Mouse (Mus musculus): ENCODE results near the gene Gpc3. TPM values are rescaled to one million over a fixed set of nuclear protein-coding genes. Genes with fewer than 3 reads are reported as not detected.

Gene Gpc3
- polyA plus RNA-seq, 1 experiment from 2014 or later, result 372 TPM

GRCm38 (mm10) chrX:52305226-52305625, 308.5 kb downstream of the Gpc3 start:
- Histone ChIP-seq H3K27me3 (ENCODE audit: control insufficient read depth, insufficient read depth, low read length) (no peaks in the 10 kb centered on the region), H3K4me3 (ENCODE audit: low read length) (no peak overlapping the region), H3K36me3 (ENCODE audit: control insufficient read depth, insufficient read depth) (no peaks in the 10 kb centered on the region), H3K4me1 (ENCODE audit: control insufficient read depth, insufficient read depth, low read length) (no peaks in the 10 kb centered on the region), H3K4me2 (ENCODE audit: low read depth, low read length) (no peak overlapping the region), H3K9me3 (replicated peaks; ENCODE audit: control insufficient read depth, low read length) (no peaks in the 10 kb centered on the region), H3K27ac (ENCODE audit: low read length) (no peak overlapping the region), H3K9ac (ENCODE audit: low read length) (no peak overlapping the region)
- no peak for ATAC-seq (replicated peaks; ENCODE audit: extremely low read depth, insufficient read depth, low FRiP score)
- WGBS, result 75% methylated on average over 4 of the region's 4 CpGs

- WGBS, result 42% methylated on average over 1 of the region's 1 CpGs
- no peak overlapping the region for H3K4me3 ChIP-seq (ENCODE audit: low read length)
- H3K4me2 ChIP-seq (ENCODE audit: low read depth, low read length), result no peak overlapping the region
- H3K9ac ChIP-seq (ENCODE audit: low read length), result no peak overlapping the region
- no peaks in the 10 kb centered on the region for H3K27me3 ChIP-seq (ENCODE audit: control insufficient read depth, insufficient read depth, low read length)
- H3K36me3 ChIP-seq (ENCODE audit: control insufficient read depth, insufficient read depth), result no peaks in the 10 kb centered on the region
- no peak for ATAC-seq (replicated peaks; ENCODE audit: extremely low read depth, insufficient read depth, low FRiP score)
- H3K4me1 ChIP-seq (ENCODE audit: control insufficient read depth, insufficient read depth, low read length), result peaks cover 10% of the 10 kb centered on the region
- no peak overlapping the region for H3K27ac ChIP-seq (ENCODE audit: low read length)
- no peaks in the 10 kb centered on the region for H3K9me3 ChIP-seq (replicated peaks; ENCODE audit: control insufficient read depth, low read length)
These were observed 325.0 kb downstream of the Gpc3 start for GRCm38 (mm10) chrX:52288792-52289191.

DNA sequence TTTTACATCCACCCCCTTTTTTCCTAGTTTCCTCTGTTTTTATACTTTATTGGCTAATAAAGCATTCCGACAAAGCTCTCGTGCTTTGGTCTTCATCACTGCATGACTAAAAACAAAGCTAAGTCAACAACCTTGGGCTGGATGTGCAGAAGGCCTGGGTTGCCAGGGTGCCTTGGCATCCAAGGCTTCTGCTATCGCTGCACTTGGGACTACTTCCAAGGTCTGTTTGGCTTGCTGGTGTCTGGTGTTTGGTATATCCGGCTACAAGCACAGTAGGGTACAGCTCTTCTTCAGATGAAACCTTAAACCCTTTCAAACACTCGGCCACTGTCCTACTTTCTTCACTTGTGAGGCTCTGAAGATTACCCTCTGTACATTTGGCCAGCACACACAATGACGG, 325.8 kb downstream of the Gpc3 start:
- Histone ChIP-seq H3K4me3 (ENCODE audit: low read length) (no peak overlapping the region), H3K9me3 (replicated peaks; ENCODE audit: control insufficient read depth, low read length) (no peaks in the 10 kb centered on the region), H3K27ac (ENCODE audit: low read length) (peak overlapping the region; percentile 71), H3K27me3 (ENCODE audit: control insufficient read depth, insufficient read depth, low read length) (no peaks in the 10 kb centered on the region), H3K9ac (ENCODE audit: low read length) (no peak overlapping the region), H3K36me3 (ENCODE audit: control insufficient read depth, insufficient read depth) (no peaks in the 10 kb centered on the region), H3K4me1 (ENCODE audit: control insufficient read depth, insufficient read depth, low read length) (peaks cover 10% of the 10 kb centered on the region), H3K4me2 (ENCODE audit: low read depth, low read length) (no peak overlapping the region)
- ATAC-seq (replicated peaks; ENCODE audit: extremely low read depth, insufficient read depth, low FRiP score), result no peak
- WGBS, result 58% methylated on average over 6 of the region's 6 CpGs

DNA sequence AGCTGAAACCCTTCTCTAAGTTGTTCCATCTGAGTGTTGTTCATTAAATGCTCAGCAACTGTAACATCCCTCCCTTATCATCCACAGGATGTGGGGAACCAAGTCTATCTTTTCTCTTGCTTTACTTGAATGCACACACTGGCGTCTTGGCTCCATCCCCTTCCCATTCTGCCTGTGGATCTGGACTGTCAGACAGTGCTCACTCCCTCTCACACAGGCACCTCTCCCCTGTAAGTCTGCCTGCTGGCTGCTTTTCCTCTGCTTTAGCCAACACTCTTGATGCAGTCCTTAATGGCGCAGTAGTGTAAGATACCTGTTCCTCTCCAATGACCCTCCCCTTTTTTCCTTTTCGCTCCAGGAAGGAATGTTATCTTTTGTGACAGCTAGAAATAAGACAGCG, 331.7 kb downstream of the Gpc3 start:
- H3K9ac ChIP-seq (ENCODE audit: low read length), result no peak overlapping the region
- 44% methylated on average over 4 of the region's 4 CpGs for WGBS
- H3K4me1 ChIP-seq (ENCODE audit: control insufficient read depth, insufficient read depth, low read length), result no peaks in the 10 kb centered on the region

GRCm38 (mm10) chrX:52281103-52281900, 332.4 kb downstream of the Gpc3 start:
- Histone ChIP-seq H3K27me3 (ENCODE audit: control insufficient read depth, insufficient read depth, low read length) (no peaks in the 10 kb centered on the region), H3K36me3 (ENCODE audit: control insufficient read depth, insufficient read depth) (no peaks in the 10 kb centered on the region), H3K4me3 (ENCODE audit: low read length) (no peak overlapping the region), H3K9me3 (replicated peaks; ENCODE audit: control insufficient read depth, low read length) (no peaks in the 10 kb centered on the region), H3K4me2 (ENCODE audit: low read depth, low read length) (no peak overlapping the region), H3K4me1 (ENCODE audit: control insufficient read depth, insufficient read depth, low read length) (no peaks in the 10 kb centered on the region), H3K9ac (ENCODE audit: low read length) (no peak overlapping the region), H3K27ac (ENCODE audit: low read length) (no peak overlapping the region)
- 73% methylated on average over 6 of the region's 6 CpGs for WGBS
- ATAC-seq (replicated peaks; ENCODE audit: extremely low read depth, insufficient read depth, low FRiP score), result no peak

More for the DNA sequence above, 331.7 kb downstream of the Gpc3 start:
- Histone ChIP-seq H3K27ac (ENCODE audit: low read length) (no peak overlapping the region), H3K27me3 (ENCODE audit: control insufficient read depth, insufficient read depth, low read length) (no peaks in the 10 kb centered on the region), H3K9me3 (replicated peaks; ENCODE audit: control insufficient read depth, low read length) (no peaks in the 10 kb centered on the region), H3K36me3 (ENCODE audit: control insufficient read depth, insufficient read depth) (no peaks in the 10 kb centered on the region), H3K4me3 (ENCODE audit: low read length) (no peak overlapping the region), H3K4me2 (ENCODE audit: low read depth, low read length) (no peak overlapping the region)
- ATAC-seq (replicated peaks; ENCODE audit: extremely low read depth, insufficient read depth, low FRiP score), result peak; percentile 37; the same call in 1 of the 2 replicates

GRCm38 (mm10) chrX:52278687-52279359, 334.9 kb downstream of the Gpc3 start:
- H3K4me2 ChIP-seq (ENCODE audit: low read depth, low read length), result no peak overlapping the region
- ATAC-seq (replicated peaks; ENCODE audit: extremely low read depth, insufficient read depth, low FRiP score), result no peak
- 64% methylated on average over 3 of the region's 3 CpGs for WGBS

DNA sequence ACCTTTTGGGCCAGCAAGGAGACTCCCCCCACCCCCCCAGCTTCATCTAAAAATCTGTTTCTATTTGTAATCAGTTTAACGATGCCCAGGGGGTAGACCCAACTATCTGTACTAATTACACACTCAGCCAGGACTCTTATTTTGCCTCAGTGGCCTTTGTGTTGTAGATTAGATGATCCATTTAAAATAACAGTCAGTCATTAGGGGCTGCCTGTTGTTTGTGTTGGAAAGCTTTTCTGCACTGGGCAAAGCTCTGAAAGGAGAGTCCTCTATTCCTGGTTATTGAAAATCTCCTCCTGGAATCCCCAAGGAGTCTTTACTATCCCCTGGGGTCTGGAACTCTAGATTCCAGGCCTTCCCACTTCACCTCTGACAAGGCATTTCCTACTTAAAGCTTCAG, 336.2 kb downstream of the Gpc3 start:
- Histone ChIP-seq H3K36me3 (ENCODE audit: control insufficient read depth, insufficient read depth) (no peaks in the 10 kb centered on the region), H3K9me3 (replicated peaks; ENCODE audit: control insufficient read depth, low read length) (no peaks in the 10 kb centered on the region), H3K4me1 (ENCODE audit: control insufficient read depth, insufficient read depth, low read length) (no peaks in the 10 kb centered on the region), H3K4me3 (ENCODE audit: low read length) (no peak overlapping the region), H3K27me3 (ENCODE audit: control insufficient read depth, insufficient read depth, low read length) (no peaks in the 10 kb centered on the region), H3K4me2 (ENCODE audit: low read depth, low read length) (no peak overlapping the region), H3K27ac (ENCODE audit: low read length) (no peak overlapping the region), H3K9ac (ENCODE audit: low read length) (no peak overlapping the region)
- ATAC-seq (replicated peaks; ENCODE audit: extremely low read depth, insufficient read depth, low FRiP score), result no peak
- WGBS, result 41% methylated on average over 1 of the region's 1 CpGs

More at GRCm38 (mm10) chrX:52278687-52279359, 334.9 kb downstream of the Gpc3 start:
- Histone ChIP-seq H3K9ac (ENCODE audit: low read length) (no peak overlapping the region), H3K27ac (ENCODE audit: low read length) (no peak overlapping the region), H3K9me3 (replicated peaks; ENCODE audit: control insufficient read depth, low read length) (no peaks in the 10 kb centered on the region), H3K4me1 (ENCODE audit: control insufficient read depth, insufficient read depth, low read length) (no peaks in the 10 kb centered on the region), H3K36me3 (ENCODE audit: control insufficient read depth, insufficient read depth) (no peaks in the 10 kb centered on the region), H3K27me3 (ENCODE audit: control insufficient read depth, insufficient read depth, low read length) (no peaks in the 10 kb centered on the region), H3K4me3 (ENCODE audit: low read length) (no peak overlapping the region)

- 68% methylated on average over 7 of the region's 7 CpGs for WGBS
- Histone ChIP-seq H3K27me3 (ENCODE audit: control insufficient read depth, insufficient read depth, low read length) (no peaks in the 10 kb centered on the region), H3K36me3 (ENCODE audit: control insufficient read depth, insufficient read depth) (no peaks in the 10 kb centered on the region), H3K9ac (ENCODE audit: low read length) (no peak overlapping the region), H3K4me3 (ENCODE audit: low read length) (no peak overlapping the region), H3K4me2 (ENCODE audit: low read depth, low read length) (no peak overlapping the region), H3K9me3 (replicated peaks; ENCODE audit: control insufficient read depth, low read length) (no peaks in the 10 kb centered on the region), H3K4me1 (ENCODE audit: control insufficient read depth, insufficient read depth, low read length) (no peaks in the 10 kb centered on the region), H3K27ac (ENCODE audit: low read length) (no peak overlapping the region)
- ATAC-seq (replicated peaks; ENCODE audit: extremely low read depth, insufficient read depth, low FRiP score), result no peak
These were observed 340.7 kb downstream of the Gpc3 start for GRCm38 (mm10) chrX:52273016-52273415.

- H3K4me3 ChIP-seq (ENCODE audit: low read length), result no peak overlapping the region
- WGBS, result 47% methylated on average over 11 of the region's 11 CpGs
- H3K9ac ChIP-seq (ENCODE audit: low read length), result no peak overlapping the region
- no peak; the same call in 1 of the 2 replicates for ATAC-seq (replicated peaks; ENCODE audit: extremely low read depth, insufficient read depth, low FRiP score)
- H3K36me3 ChIP-seq (ENCODE audit: control insufficient read depth, insufficient read depth), result no peaks in the 10 kb centered on the region
- H3K27ac ChIP-seq (ENCODE audit: low read length), result peak overlapping the region; percentile 71
- no peak overlapping the region for H3K4me2 ChIP-seq (ENCODE audit: low read depth, low read length)
- peaks cover 10% of the 10 kb centered on the region for H3K4me1 ChIP-seq (ENCODE audit: control insufficient read depth, insufficient read depth, low read length)
- H3K9me3 ChIP-seq (replicated peaks; ENCODE audit: control insufficient read depth, low read length), result no peaks in the 10 kb centered on the region
- 0 out of 2 replicates have a peak, but pooled peaks cover 2% of the 10 kb centered on the region for H3K27me3 ChIP-seq (ENCODE audit: control insufficient read depth, insufficient read depth, low read length)
These were observed 351.8 kb downstream of the Gpc3 start for GRCm38 (mm10) chrX:52261991-52262390.
